20 mouse cellular contexts compared by ENCODE assay signal in genomic region chr11:93447566-93447965, GRCm38 (mm10).
"Had no signal": no experiment of that assay in that cellular context is flagged by ENCODE, and none has a peak within 500 bp of the region (broad histone marks: within the 10 kb centered on the region; RNA-seq: fewer than 3 reads in every experiment).

No protein-coding gene starts in this region.

- H3K4me2 ChIP-seq: liver, embryonic 11.5 days; liver, embryonic 13.5 days; liver, embryonic 15.5 days; midbrain, embryonic 12.5 days; neural tube, embryonic 13.5 days; neural tube, embryonic 15.5 days; stomach, embryonic 15.5 days had no signal

- H3K9ac ChIP-seq: liver, embryonic 13.5 days; liver, embryonic 15.5 days; liver, postnatal 0 days; midbrain, embryonic 12.5 days; neural tube, embryonic 13.5 days; neural tube, embryonic 15.5 days; stomach, embryonic 15.5 days had no signal

- H3K36me3 ChIP-seq: liver, embryonic 13.5 days; liver, embryonic 15.5 days; midbrain, embryonic 10.5 days; midbrain, embryonic 12.5 days; neural tube, embryonic 13.5 days; neural tube, embryonic 15.5 days; stomach, embryonic 15.5 days had no signal

- DNase-seq: liver; liver, embryonic 13.5 days; liver, postnatal 0 days; midbrain, embryonic 14.5 days; retina, postnatal 1 day; right cerebral cortex, adult 18-20 months; right cerebral cortex, postnatal 25 days; thymus, adult 2 months; thymus, postnatal 25 days; thymus, postnatal 4 days had no signal

- H3K4me1 ChIP-seq: liver, embryonic 13.5 days; liver, embryonic 15.5 days; midbrain, embryonic 10.5 days; midbrain, embryonic 12.5 days; neural tube, embryonic 15.5 days; stomach, embryonic 15.5 days had no signal

- H3K4me3 ChIP-seq: liver, embryonic 13.5 days; liver, embryonic 15.5 days; midbrain, embryonic 10.5 days; midbrain, embryonic 12.5 days; myocyte; neural tube, embryonic 13.5 days; neural tube, embryonic 15.5 days; stomach, embryonic 15.5 days had no signal

- H3K27me3 ChIP-seq: liver, embryonic 13.5 days; liver, embryonic 15.5 days; midbrain, embryonic 12.5 days; neural tube, embryonic 13.5 days; neural tube, embryonic 15.5 days; stomach, embryonic 15.5 days had no signal

- ATAC-seq: liver, postnatal 0 days; midbrain, embryonic 16.5 days had no signal

- H3K27ac ChIP-seq: liver, embryonic 13.5 days; liver, embryonic 15.5 days; midbrain, embryonic 10.5 days; midbrain, embryonic 12.5 days; neural tube, embryonic 13.5 days; neural tube, embryonic 15.5 days; stomach, embryonic 15.5 days; stomach, postnatal 0 days had no signal

- H3K9me3 ChIP-seq: liver, embryonic 13.5 days; liver, embryonic 15.5 days; midbrain, embryonic 10.5 days; midbrain, embryonic 12.5 days; neural tube, embryonic 13.5 days; neural tube, embryonic 15.5 days; stomach, embryonic 15.5 days had no signal
